Mouse (Mus musculus) ES-Bruce4 (cell line): ENCODE measurements around the gene Ddx50.

ENCODE experiments used
- CTCF ChIP-seq: IDR thresholded peaks from one replicate; pipeline ENCODE4 v1.8.1; 2011; ENCODE audit warnings: low read depth, low read length
- EP300 ChIP-seq: IDR thresholded peaks from 2 replicates; pipeline ENCODE4 v1.6.1; 2011; ENCODE audit warnings: low read depth, low read length; ENCODE audit not compliant: insufficient read depth
- POLR2A ChIP-seq: IDR thresholded peaks from one replicate; pipeline ENCODE4 v1.8.1; 2011; ENCODE audit warnings: low read length; ENCODE audit not compliant: insufficient read depth

GRCm38 (mm10) chr10:62692771-62693170 lies 41.8 kb upstream of the Ddx50 start:
- no peak for TF ChIP-seq POLR2A
- TF ChIP-seq EP300: no peak
- TF ChIP-seq CTCF: no peak
